Mouse (Mus musculus): ENCODE data around the gene Sorcs1. TPM values are rescaled to one million over a fixed set of nuclear protein-coding genes. Genes with fewer than 3 reads are reported as not detected.

Sorcs1 gene
- polyA plus RNA-seq, 1 experiment from 2014 or later, result 1.1 TPM

GRCm38 (mm10) chr19:50418962-50419720, 259.3 kb downstream of the Sorcs1 start:
- no peaks in the 10 kb centered on the region for H3K4me1 ChIP-seq (replicated peaks)
- H3K9me3 ChIP-seq, result no peaks in the 10 kb centered on the region
- H3K4me2 ChIP-seq, result no peak overlapping the region
- H3K9ac ChIP-seq (replicated peaks), result no peak overlapping the region
- peaks cover 9% of the 10 kb centered on the region; the same call in 1 of the 2 replicates for H3K27me3 ChIP-seq
- ATAC-seq (ENCODE audit: insufficient number of reproducible peaks, insufficient read depth, low FRiP score, low TSS enrichment, low read depth), result no peak
- no peak overlapping the region for H3K4me3 ChIP-seq (replicated peaks)
- H3K36me3 ChIP-seq, result no peaks in the 10 kb centered on the region
- 58% methylated on average over 14 of the region's 14 CpGs for WGBS
- no peak overlapping the region for H3K27ac ChIP-seq

- H3K4me1 ChIP-seq (replicated peaks), result no peaks in the 10 kb centered on the region
- H3K9ac ChIP-seq (replicated peaks), result no peak overlapping the region
- no peaks in the 10 kb centered on the region for H3K9me3 ChIP-seq
- no peak overlapping the region for H3K4me2 ChIP-seq
- ATAC-seq (ENCODE audit: insufficient number of reproducible peaks, insufficient read depth, low FRiP score, low TSS enrichment, low read depth), result no peak
- no peak overlapping the region for H3K27ac ChIP-seq
- no peaks in the 10 kb centered on the region for H3K27me3 ChIP-seq
- H3K4me3 ChIP-seq (replicated peaks), result no peak overlapping the region
- H3K36me3 ChIP-seq, result no peaks in the 10 kb centered on the region
- WGBS, result 62% methylated on average over 3 of the region's 3 CpGs
These were observed 267.9 kb downstream of the Sorcs1 start for GRCm38 (mm10) chr19:50410561-50410960.

DNA sequence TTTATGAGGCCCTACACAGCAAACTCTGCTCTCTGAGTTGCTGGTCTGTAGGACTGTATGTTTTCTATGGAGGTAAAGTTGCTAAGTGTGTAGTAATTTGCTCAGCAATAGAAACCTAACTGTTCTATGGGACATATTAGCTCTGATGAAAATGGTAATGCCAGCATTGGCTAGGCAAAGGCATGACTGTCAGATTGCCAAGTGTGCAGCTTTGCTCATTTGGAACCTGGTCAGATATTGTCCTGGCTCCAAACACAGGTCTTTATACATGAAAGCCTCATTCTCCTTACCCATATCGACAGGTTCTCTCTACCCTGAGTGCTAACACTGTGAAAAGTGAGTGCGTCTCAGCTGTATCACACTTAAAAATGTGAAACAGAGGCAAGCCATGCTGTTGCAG, 280.1 kb downstream of the Sorcs1 start:
- Histone ChIP-seq H3K36me3 (no peaks in the 10 kb centered on the region), H3K9me3 (no peaks in the 10 kb centered on the region), H3K4me1 (replicated peaks) (no peaks in the 10 kb centered on the region), H3K4me3 (replicated peaks) (no peak overlapping the region), H3K27ac (no peak overlapping the region), H3K9ac (replicated peaks) (no peak overlapping the region), H3K27me3 (no peaks in the 10 kb centered on the region), H3K4me2 (no peak overlapping the region)
- WGBS, result 96% methylated on average over 2 of the region's 2 CpGs
- no peak for ATAC-seq (ENCODE audit: insufficient number of reproducible peaks, insufficient read depth, low FRiP score, low TSS enrichment, low read depth)

DNA sequence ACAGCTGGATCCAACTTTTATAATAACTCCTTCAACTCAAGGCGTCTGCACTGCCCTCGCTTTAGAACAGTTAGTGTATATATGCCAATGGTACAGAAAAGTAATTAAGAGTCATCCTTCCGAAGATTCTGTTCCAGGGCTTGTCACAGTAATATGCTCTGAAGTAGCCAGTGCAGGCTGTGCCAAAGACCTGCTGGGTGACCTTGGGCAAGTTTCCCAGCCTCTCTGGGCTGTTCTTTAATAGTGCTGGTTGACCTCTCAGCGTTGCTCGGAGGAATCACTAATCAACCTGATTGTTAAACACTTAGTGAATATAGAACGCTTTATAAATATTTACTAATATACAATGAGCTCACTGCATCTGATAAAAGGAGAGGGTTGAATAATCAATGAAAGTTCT, 282.7 kb downstream of the Sorcs1 start:
- H3K27me3 ChIP-seq, result no peaks in the 10 kb centered on the region
- H3K4me3 ChIP-seq (replicated peaks), result no peak overlapping the region
- H3K4me1 ChIP-seq (replicated peaks), result no peaks in the 10 kb centered on the region
- no peak for ATAC-seq (ENCODE audit: insufficient number of reproducible peaks, insufficient read depth, low FRiP score, low TSS enrichment, low read depth)
- no peaks in the 10 kb centered on the region for H3K36me3 ChIP-seq
- WGBS, result 93% methylated on average over 6 of the region's 6 CpGs
- no peak overlapping the region for H3K9ac ChIP-seq (replicated peaks)
- no peak overlapping the region for H3K4me2 ChIP-seq
- no peak overlapping the region for H3K27ac ChIP-seq
- H3K9me3 ChIP-seq, result no peaks in the 10 kb centered on the region

DNA sequence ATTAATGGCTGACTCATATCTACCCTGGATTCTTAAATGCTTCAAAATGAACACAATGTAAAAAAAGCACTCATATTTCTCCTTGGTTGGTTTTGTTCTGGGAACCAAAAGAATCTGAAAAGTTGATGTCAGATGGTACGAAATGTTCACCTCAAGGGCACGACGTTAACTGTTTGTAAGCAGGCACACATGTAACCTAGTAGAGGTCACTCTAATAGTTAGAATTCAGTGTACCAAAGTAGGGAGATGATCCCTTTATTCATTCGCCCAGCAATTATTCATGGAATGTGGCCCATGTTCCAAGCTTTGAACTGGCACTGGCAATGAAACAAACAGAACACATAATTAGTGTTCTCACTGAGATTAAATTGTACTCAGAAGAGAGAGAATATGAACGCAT, 284.3 kb downstream of the Sorcs1 start:
- H3K9ac ChIP-seq (replicated peaks), result no peak overlapping the region
- no peaks in the 10 kb centered on the region for H3K4me1 ChIP-seq (replicated peaks)
- H3K27me3 ChIP-seq, result no peaks in the 10 kb centered on the region
- WGBS, result 87% methylated on average over 5 of the region's 5 CpGs
- no peak overlapping the region for H3K27ac ChIP-seq
- no peak for ATAC-seq (ENCODE audit: insufficient number of reproducible peaks, insufficient read depth, low FRiP score, low TSS enrichment, low read depth)
- no peak overlapping the region for H3K4me2 ChIP-seq
- no peaks in the 10 kb centered on the region for H3K9me3 ChIP-seq
- no peak overlapping the region for H3K4me3 ChIP-seq (replicated peaks)
- no peaks in the 10 kb centered on the region for H3K36me3 ChIP-seq

- no peak overlapping the region for H3K4me2 ChIP-seq
- H3K9ac ChIP-seq (replicated peaks), result no peak overlapping the region
- no peak for ATAC-seq (ENCODE audit: insufficient number of reproducible peaks, insufficient read depth, low FRiP score, low TSS enrichment, low read depth)
- peaks cover 3% of the 10 kb centered on the region for H3K9me3 ChIP-seq
- H3K27ac ChIP-seq, result no peak overlapping the region
- 78% methylated on average over 9 of the region's 9 CpGs for WGBS
- H3K4me1 ChIP-seq (replicated peaks), result no peaks in the 10 kb centered on the region
- no peak overlapping the region for H3K4me3 ChIP-seq (replicated peaks)
- H3K27me3 ChIP-seq, result no peaks in the 10 kb centered on the region
- H3K36me3 ChIP-seq, result no peaks in the 10 kb centered on the region
These were observed 288.4 kb downstream of the Sorcs1 start for GRCm38 (mm10) chr19:50389925-50390552.

- Histone ChIP-seq H3K9me3 (no peaks in the 10 kb centered on the region), H3K4me2 (no peak overlapping the region), H3K36me3 (no peaks in the 10 kb centered on the region), H3K4me1 (replicated peaks) (no peaks in the 10 kb centered on the region), H3K9ac (replicated peaks) (no peak overlapping the region), H3K27me3 (no peaks in the 10 kb centered on the region), H3K27ac (no peak overlapping the region), H3K4me3 (replicated peaks) (no peak overlapping the region)
- WGBS, result 78% methylated on average over 5 of the region's 5 CpGs
- ATAC-seq (ENCODE audit: insufficient number of reproducible peaks, insufficient read depth, low FRiP score, low TSS enrichment, low read depth), result no peak
These were observed 299.5 kb downstream of the Sorcs1 start for GRCm38 (mm10) chr19:50378901-50379300.

GRCm38 (mm10) chr19:50374751-50375150, 303.7 kb downstream of the Sorcs1 start:
- Histone ChIP-seq H3K4me2 (no peak overlapping the region), H3K27me3 (no peaks in the 10 kb centered on the region), H3K9me3 (no peaks in the 10 kb centered on the region), H3K27ac (no peak overlapping the region), H3K4me1 (replicated peaks) (no peaks in the 10 kb centered on the region), H3K9ac (replicated peaks) (no peak overlapping the region), H3K4me3 (replicated peaks) (no peak overlapping the region), H3K36me3 (no peaks in the 10 kb centered on the region)
- 85% methylated on average over 10 of the region's 10 CpGs for WGBS
- ATAC-seq (ENCODE audit: insufficient number of reproducible peaks, insufficient read depth, low FRiP score, low TSS enrichment, low read depth), result no peak

DNA sequence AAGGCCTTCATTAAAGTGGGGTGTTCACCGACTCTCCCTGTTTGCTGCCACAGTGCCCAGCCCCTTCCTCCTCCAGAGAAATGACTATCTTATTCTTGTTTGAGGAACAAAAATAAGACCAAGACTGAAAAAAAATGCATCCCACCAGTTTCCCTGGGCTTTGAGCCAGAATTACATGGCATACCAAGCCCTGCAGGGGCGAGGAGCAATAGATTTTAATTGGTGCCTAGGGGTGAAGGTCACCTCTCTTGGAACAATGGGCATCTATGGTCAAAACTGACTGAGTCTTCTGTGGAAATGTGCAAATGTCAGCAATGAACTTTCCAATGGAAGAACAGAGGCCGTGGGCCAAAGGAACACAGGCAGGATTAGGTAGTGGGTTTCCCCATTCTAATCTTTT, 312.0 kb downstream of the Sorcs1 start:
- WGBS, result 65% methylated on average over 3 of the region's 3 CpGs
- Histone ChIP-seq H3K27me3 (no peaks in the 10 kb centered on the region), H3K4me3 (replicated peaks) (no peak overlapping the region), H3K4me1 (replicated peaks) (0 out of 2 replicates have a peak, but pooled peaks cover 4% of the 10 kb centered on the region), H3K4me2 (no peak overlapping the region), H3K36me3 (no peaks in the 10 kb centered on the region), H3K9ac (replicated peaks) (no peak overlapping the region), H3K27ac (no peak overlapping the region), H3K9me3 (no peaks in the 10 kb centered on the region)
- ATAC-seq (ENCODE audit: insufficient number of reproducible peaks, insufficient read depth, low FRiP score, low TSS enrichment, low read depth), result no peak

- no peak overlapping the region for H3K4me2 ChIP-seq
- H3K27me3 ChIP-seq, result no peaks in the 10 kb centered on the region
- H3K27ac ChIP-seq, result no peak overlapping the region
- no peak for ATAC-seq (ENCODE audit: insufficient number of reproducible peaks, insufficient read depth, low FRiP score, low TSS enrichment, low read depth)
- no peaks in the 10 kb centered on the region for H3K9me3 ChIP-seq
- WGBS, result 54% methylated on average over 9 of the region's 9 CpGs
- no peak overlapping the region for H3K9ac ChIP-seq (replicated peaks)
- no peaks in the 10 kb centered on the region for H3K36me3 ChIP-seq
- H3K4me3 ChIP-seq (replicated peaks), result no peak overlapping the region
- H3K4me1 ChIP-seq (replicated peaks), result peaks cover 15% of the 10 kb centered on the region
These were observed 315.6 kb downstream of the Sorcs1 start for GRCm38 (mm10) chr19:50362655-50363500.

DNA sequence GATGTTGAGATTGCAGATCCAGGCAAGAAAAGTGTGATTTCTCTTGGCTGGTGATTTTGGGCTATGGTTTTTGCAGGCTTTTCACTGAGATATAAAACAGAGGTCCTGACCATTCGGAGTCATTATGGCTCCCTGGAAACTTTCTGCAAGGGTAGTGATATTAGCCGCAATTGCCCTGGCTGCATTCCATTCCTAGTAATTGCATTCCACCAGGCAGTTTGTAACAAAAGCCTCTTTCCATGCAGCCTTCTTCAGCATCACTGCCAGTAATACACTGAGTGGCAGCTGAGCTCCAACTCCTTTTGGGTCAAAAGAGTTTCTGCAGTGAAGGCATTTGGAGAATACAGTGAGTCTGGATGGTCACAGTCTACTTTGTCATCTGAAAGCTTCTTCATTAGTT, 319.9 kb downstream of the Sorcs1 start:
- Histone ChIP-seq H3K4me3 (replicated peaks) (no peak overlapping the region), H3K9ac (replicated peaks) (no peak overlapping the region), H3K27me3 (no peaks in the 10 kb centered on the region), H3K4me2 (no peak overlapping the region), H3K36me3 (no peaks in the 10 kb centered on the region), H3K9me3 (no peaks in the 10 kb centered on the region), H3K4me1 (replicated peaks) (peaks cover 15% of the 10 kb centered on the region), H3K27ac (peak overlapping the region; percentile 72)
- peak; percentile 31; the same call in 1 of the 2 replicates for ATAC-seq (ENCODE audit: insufficient number of reproducible peaks, insufficient read depth, low FRiP score, low TSS enrichment, low read depth)
- WGBS, result 20% methylated on average over 2 of the region's 2 CpGs
